Mouse (Mus musculus): ENCODE measurements around the gene Tbc1d4.
A peak's percentile ranks its signal among the peaks of the same experiment; 100 is the strongest.

The Tbc1d4 gene

GRCm38 (mm10) chr14:101527420-101527996, 81.5 kb downstream of the Tbc1d4 start:
- no peak for DNase-seq

- DNase-seq = no peak
Observed at GRCm38 (mm10) chr14:101526478-101526877, 82.5 kb downstream of the Tbc1d4 start.

- no peak for DNase-seq
Observed at GRCm38 (mm10) chr14:101519964-101520363, 89.0 kb downstream of the Tbc1d4 start.

GRCm38 (mm10) chr14:101518259-101518658, 90.7 kb downstream of the Tbc1d4 start:
- no peak for DNase-seq

- no peak for DNase-seq
Observed at GRCm38 (mm10) chr14:101517801-101518200, 91.2 kb downstream of the Tbc1d4 start.

- peak; percentile 64 to 65 for DNase-seq
Observed at GRCm38 (mm10) chr14:101517341-101517740, 91.7 kb downstream of the Tbc1d4 start.

GRCm38 (mm10) chr14:101516864-101517263, 92.1 kb downstream of the Tbc1d4 start:
- DNase-seq = no peak

GRCm38 (mm10) chr14:101516031-101516430, 93.0 kb downstream of the Tbc1d4 start:
- DNase-seq = no peak

GRCm38 (mm10) chr14:101515271-101515670, 93.7 kb downstream of the Tbc1d4 start:
- no peak for DNase-seq

GRCm38 (mm10) chr14:101514557-101514971, 94.4 kb downstream of the Tbc1d4 start:
- no peak for DNase-seq

GRCm38 (mm10) chr14:101513163-101513562, 95.8 kb downstream of the Tbc1d4 start:
- DNase-seq = no peak

- no peak for DNase-seq
Observed at GRCm38 (mm10) chr14:101511410-101511809, 97.6 kb downstream of the Tbc1d4 start.

GRCm38 (mm10) chr14:101510540-101511313, 98.3 kb downstream of the Tbc1d4 start:
- DNase-seq = peak in 1 of 2 experiments; percentile 47

GRCm38 (mm10) chr14:101509759-101510158, 99.2 kb downstream of the Tbc1d4 start:
- no peak for DNase-seq

GRCm38 (mm10) chr14:101507956-101508355, 101.0 kb downstream of the Tbc1d4 start:
- DNase-seq = no peak

- DNase-seq = peak; percentile 76 to 77
Observed at GRCm38 (mm10) chr14:101507146-101507545, 101.8 kb downstream of the Tbc1d4 start.

- no peak for DNase-seq
Observed at GRCm38 (mm10) chr14:101505805-101506204, 103.2 kb downstream of the Tbc1d4 start.

- no peak for DNase-seq
Observed at GRCm38 (mm10) chr14:101504473-101505200, 104.4 kb downstream of the Tbc1d4 start.

- no peak for DNase-seq
Observed at GRCm38 (mm10) chr14:101503168-101503961, 105.6 kb downstream of the Tbc1d4 start.

- no peak for DNase-seq
Observed at GRCm38 (mm10) chr14:101501868-101502267, 107.1 kb downstream of the Tbc1d4 start.

- no peak for DNase-seq
Observed at GRCm38 (mm10) chr14:101501452-101501851, 107.5 kb downstream of the Tbc1d4 start.

- DNase-seq = peak; percentile 43 to 67
Observed at GRCm38 (mm10) chr14:101500826-101501225, 108.2 kb downstream of the Tbc1d4 start.

GRCm38 (mm10) chr14:101499838-101500237, 109.2 kb downstream of the Tbc1d4 start:
- no peak for DNase-seq

Measured in cerebellum, postnatal 14 days (tissue).